Mouse (Mus musculus): Measurements from ENCODE around the gene Rhbdd1. TPM values are rescaled to one million over a fixed set of nuclear protein-coding genes. Genes with fewer than 3 reads are reported as not detected.

Gene Rhbdd1
- total and polyA plus RNA-seq, 3 experiments, result 7.5 to 10.4 TPM; not detected in 1

DNA sequence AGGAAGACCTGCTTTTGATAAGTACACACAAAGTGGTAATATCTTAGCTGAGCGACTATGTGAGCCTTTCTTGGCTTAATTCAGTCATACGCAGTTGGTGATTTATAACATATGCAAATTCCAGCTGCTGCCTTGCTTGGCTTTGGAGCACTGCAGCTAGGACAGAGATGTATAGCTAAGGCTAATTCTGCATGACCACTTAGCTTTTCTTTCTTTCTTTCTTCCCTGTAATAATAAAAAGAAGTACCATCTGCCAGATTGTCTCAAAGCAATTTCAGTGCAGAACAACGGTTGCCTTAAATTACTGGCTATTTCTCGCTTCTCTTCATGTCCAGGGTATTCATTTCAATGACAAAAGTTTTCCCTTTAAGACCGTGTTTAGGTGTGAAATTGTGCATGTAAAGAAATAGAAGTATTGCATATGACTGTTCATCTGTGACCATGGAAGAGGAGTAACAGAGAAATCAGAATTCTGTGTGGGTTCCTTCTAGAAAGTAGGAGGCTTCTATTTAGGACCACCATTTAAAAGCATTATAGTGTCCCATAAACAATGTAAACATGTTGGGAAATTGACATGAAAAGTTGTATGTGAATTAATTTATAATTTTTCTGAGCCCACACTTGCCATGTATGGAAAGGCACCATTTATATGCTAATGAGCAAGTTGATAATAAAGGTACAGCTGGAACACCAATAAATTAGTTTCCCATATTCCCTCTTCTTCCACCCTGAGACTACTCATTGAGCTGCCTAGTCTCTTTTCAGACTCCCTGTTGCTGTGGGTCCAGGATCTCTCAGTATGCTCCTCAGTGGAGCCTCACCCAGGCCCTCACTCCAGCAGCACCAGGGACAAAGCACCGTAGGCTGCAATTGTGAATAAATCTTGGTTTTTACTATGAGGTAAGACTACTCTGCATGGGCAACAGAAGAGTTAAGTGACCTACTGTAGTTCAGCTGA is 70.8 kb downstream of the Rhbdd1 start:
- Histone ChIP-seq H3K4me3 (ENCODE audit: control insufficient read depth in 1 of 2, insufficient read depth in 1 of 2, low read depth in 2 of 2, low read length in 2 of 2) (no peak overlapping the region), H3K27me3 (ENCODE audit: control insufficient read depth in 1 of 2, insufficient read depth in 2 of 2, low read length in 2 of 2) (no peaks in the 10 kb centered on the region), H3K9me3 (replicated peaks; ENCODE audit: insufficient read depth, low read length) (no peaks in the 10 kb centered on the region), H3K9ac (ENCODE audit: control insufficient read depth, low read depth, low read length, poor library complexity, severe bottlenecking) (no peak overlapping the region), H3K4me1 (ENCODE audit: control insufficient read depth in 1 of 2, insufficient read depth in 2 of 2, low read length in 2 of 2) (no peaks in the 10 kb centered on the region), H3K27ac (ENCODE audit: control insufficient read depth, low read depth, low read length) (no peak overlapping the region), H3K36me3 (ENCODE audit: control insufficient read depth in 1 of 2, insufficient read depth in 2 of 2, low read length in 2 of 2) (no peaks in the 10 kb centered on the region; a peak in 1 of 4 replicates), H3K79me2 (ENCODE audit: control insufficient read depth, insufficient read depth, low read length, poor library complexity) (no peaks in the 10 kb centered on the region)
- TF ChIP-seq MAFK (IDR thresholded peaks at IDR 0.05; ENCODE audit: borderline replicate concordance, low read depth, low read length), result no peak
- TF ChIP-seq MYB (IDR thresholded peaks at IDR 0.05; ENCODE audit: low read depth, low read length), result no peak
- TF ChIP-seq E2F4 (IDR thresholded peaks at IDR 0.05; ENCODE audit: borderline replicate concordance, low read depth, low read length), result no peak
- no peak for TF ChIP-seq MAX (IDR thresholded peaks at IDR 0.05; ENCODE audit: low read length)
- no peak for TF ChIP-seq POLR2AphosphoS5 (IDR thresholded peaks at IDR 0.05; ENCODE audit: borderline replicate concordance, low read depth, low read length)
- no peak for TF ChIP-seq SMC3 (IDR thresholded peaks at IDR 0.05; ENCODE audit: low read depth, low read length)
- no peak for TF ChIP-seq CTCF (IDR thresholded peaks at IDR 0.05 in 2 of 3, conservative IDR thresholded peaks at IDR 0.05 in 1 of 3; ENCODE audit: control insufficient read depth in 1 of 3, insufficient read depth in 1 of 3, low read depth in 2 of 3, low read length in 3 of 3, poor library complexity in 1 of 3, severe bottlenecking in 1 of 3)
- no peak for TF ChIP-seq GATA1 (IDR thresholded peaks at IDR 0.05; ENCODE audit: low read depth, low read length)
- TF ChIP-seq EP300 (IDR thresholded peaks at IDR 0.05; ENCODE audit: low read depth in 1 of 2, low read length in 2 of 2), result no peak
- no peak for TF ChIP-seq USF2 (IDR thresholded peaks at IDR 0.05; ENCODE audit: borderline replicate concordance in 1 of 2, insufficient read depth in 1 of 2, low read depth in 1 of 2, low read length in 2 of 2)
- no peak for TF ChIP-seq MYC (IDR thresholded peaks at IDR 0.05; ENCODE audit: low read depth, low read length)
- no peak for TF ChIP-seq POLR2A (IDR thresholded peaks at IDR 0.05; ENCODE audit: control insufficient read depth in 1 of 2, insufficient read depth in 1 of 2, low read depth in 1 of 2, low read length in 2 of 2, poor library complexity in 1 of 2)
- no peak for TF ChIP-seq NRF1 (IDR thresholded peaks at IDR 0.05; ENCODE audit: insufficient read depth, low read depth, low read length, poor library complexity, severe bottlenecking)
- TF ChIP-seq MEF2A (IDR thresholded peaks at IDR 0.05; ENCODE audit: extremely low read depth, insufficient replicate concordance, low read depth, low read length, poor library complexity, severe bottlenecking), result no peak
- TF ChIP-seq JUND (IDR thresholded peaks at IDR 0.05; ENCODE audit: low read depth, low read length), result no peak
- no peak for DNase-seq (ENCODE audit: low read depth, low spot score)

DNA sequence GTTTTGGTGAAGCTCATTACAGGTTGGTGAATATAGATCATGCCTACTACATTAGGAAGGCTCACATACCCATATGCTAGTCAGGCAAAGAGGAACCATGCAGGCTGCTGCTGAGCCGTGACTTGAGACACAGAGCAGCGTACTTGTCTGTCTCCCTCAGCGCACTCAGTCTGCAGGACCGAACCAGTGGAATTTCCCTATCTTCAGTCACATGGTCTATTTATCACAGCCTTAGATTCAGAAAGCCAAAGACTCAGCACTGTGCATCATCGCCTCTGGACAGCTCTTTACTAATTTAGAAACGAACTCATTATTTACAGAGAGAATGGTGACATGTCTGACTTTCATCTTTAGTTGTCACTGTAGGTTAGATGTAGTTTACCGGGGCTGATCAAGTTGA is 73.1 kb downstream of the Rhbdd1 start:
- no peak for TF ChIP-seq GABPA (IDR thresholded peaks at IDR 0.05; ENCODE audit: low read depth, low read length)
- no peak for TF ChIP-seq HCFC1 (IDR thresholded peaks at IDR 0.05; ENCODE audit: low read depth, low read length)
- TF ChIP-seq TAL1 (IDR thresholded peaks at IDR 0.05; ENCODE audit: low read length), result no peak
- TF ChIP-seq BHLHE40 (IDR thresholded peaks at IDR 0.05; ENCODE audit: borderline replicate concordance, low read depth, low read length), result no peak
- TF ChIP-seq CTCF (IDR thresholded peaks at IDR 0.05 in 2 of 3, conservative IDR thresholded peaks at IDR 0.05 in 1 of 3; ENCODE audit: control insufficient read depth in 1 of 3, insufficient read depth in 1 of 3, low read depth in 2 of 3, low read length in 3 of 3, poor library complexity in 1 of 3, severe bottlenecking in 1 of 3), result no peak
- TF ChIP-seq RCOR1 (IDR thresholded peaks at IDR 0.05; ENCODE audit: low read depth, low read length), result no peak
- no peak for TF ChIP-seq POLR2AphosphoS5 (IDR thresholded peaks at IDR 0.05; ENCODE audit: borderline replicate concordance, low read depth, low read length)
- no peak for TF ChIP-seq POLR2AphosphoS2 (IDR thresholded peaks at IDR 0.05; ENCODE audit: low read length)
- no peak for TF ChIP-seq MAZ (IDR thresholded peaks at IDR 0.05; ENCODE audit: low read depth, low read length)

More for the DNA sequence above, 73.1 kb downstream of the Rhbdd1 start:
- Histone ChIP-seq H3K27ac (ENCODE audit: control insufficient read depth, low read depth, low read length) (no peak overlapping the region), H3K4me1 (ENCODE audit: control insufficient read depth in 1 of 2, insufficient read depth in 2 of 2, low read length in 2 of 2) (no peaks in the 10 kb centered on the region), H3K9me3 (replicated peaks; ENCODE audit: insufficient read depth, low read length) (no peaks in the 10 kb centered on the region), H3K27me3 (ENCODE audit: control insufficient read depth in 1 of 2, insufficient read depth in 2 of 2, low read length in 2 of 2) (no peaks in the 10 kb centered on the region), H3K4me3 (ENCODE audit: control insufficient read depth in 1 of 2, insufficient read depth in 1 of 2, low read depth in 2 of 2, low read length in 2 of 2) (no peak overlapping the region), H3K79me2 (ENCODE audit: control insufficient read depth, insufficient read depth, low read length, poor library complexity) (no peaks in the 10 kb centered on the region), H3K9ac (ENCODE audit: control insufficient read depth, low read depth, low read length, poor library complexity, severe bottlenecking) (no peak overlapping the region), H3K36me3 (ENCODE audit: control insufficient read depth in 1 of 2, insufficient read depth in 2 of 2, low read length in 2 of 2) (no peaks in the 10 kb centered on the region; a peak in 1 of 4 replicates)
- DNase-seq (ENCODE audit: low read depth, low spot score), result no peak

All from MEL (cell line).